Mouse (Mus musculus) c-Kit-positive CD71-positive TER-119-negative erythroid progenitor cells, embryonic 14.5 days (primary cell): Measurements from ENCODE around the gene Cables2.

Source experiments
- DNase-seq: peaks from one replicate; pipeline ENCODE4 v3.0.0-alpha.2; 2013; ENCODE audit warnings: low read depth

The Cables2 gene

DNA sequence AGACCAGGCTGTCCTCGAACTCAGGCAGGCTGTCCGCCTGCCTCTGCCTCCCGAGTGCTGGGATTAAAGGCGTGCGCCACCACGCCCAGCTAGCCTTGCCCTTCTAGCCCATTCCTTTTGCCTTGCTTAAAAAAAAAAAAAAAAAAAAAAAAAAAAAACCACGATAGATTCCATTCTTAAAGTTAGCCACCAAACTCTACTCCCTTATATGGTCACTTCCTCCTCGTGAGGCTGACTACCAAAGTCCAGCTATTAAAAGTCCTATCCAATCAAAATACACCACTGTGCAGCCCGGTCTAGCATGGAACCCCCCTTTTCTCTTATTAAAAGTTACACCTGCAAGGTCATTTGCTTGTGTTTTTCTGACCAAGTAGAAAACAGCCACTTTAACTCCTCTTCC is 17.6 kb downstream of the Cables2 start:
- no peak for DNase-seq

- no peak for DNase-seq
Measured at GRCm38 (mm10) chr2:180254436-180255209, 18.7 kb downstream of the Cables2 start.

DNA sequence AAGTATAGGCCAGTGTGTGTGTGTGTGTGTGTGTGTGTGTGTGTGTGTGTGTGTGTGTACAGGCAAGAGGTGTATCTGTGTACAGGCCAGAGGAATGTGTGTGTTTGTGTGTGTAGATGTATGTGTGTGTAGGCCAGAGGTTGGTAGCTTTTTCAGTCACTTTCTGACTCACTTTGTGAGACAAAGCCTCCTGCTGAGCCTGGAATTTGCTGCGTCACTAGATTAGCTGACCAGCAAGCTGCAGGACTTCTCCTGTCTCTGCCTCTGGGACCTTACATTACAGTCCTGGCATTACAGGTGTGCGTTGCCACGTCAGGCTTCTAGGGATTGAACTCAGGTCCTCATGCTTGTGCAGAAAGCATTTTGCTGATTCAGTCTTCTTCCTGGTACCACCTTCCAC is 21.5 kb downstream of the Cables2 start:
- no peak for DNase-seq

GRCm38 (mm10) chr2:180250930-180251611 is 22.2 kb downstream of the Cables2 start:
- peak; percentile 82 for DNase-seq

DNA sequence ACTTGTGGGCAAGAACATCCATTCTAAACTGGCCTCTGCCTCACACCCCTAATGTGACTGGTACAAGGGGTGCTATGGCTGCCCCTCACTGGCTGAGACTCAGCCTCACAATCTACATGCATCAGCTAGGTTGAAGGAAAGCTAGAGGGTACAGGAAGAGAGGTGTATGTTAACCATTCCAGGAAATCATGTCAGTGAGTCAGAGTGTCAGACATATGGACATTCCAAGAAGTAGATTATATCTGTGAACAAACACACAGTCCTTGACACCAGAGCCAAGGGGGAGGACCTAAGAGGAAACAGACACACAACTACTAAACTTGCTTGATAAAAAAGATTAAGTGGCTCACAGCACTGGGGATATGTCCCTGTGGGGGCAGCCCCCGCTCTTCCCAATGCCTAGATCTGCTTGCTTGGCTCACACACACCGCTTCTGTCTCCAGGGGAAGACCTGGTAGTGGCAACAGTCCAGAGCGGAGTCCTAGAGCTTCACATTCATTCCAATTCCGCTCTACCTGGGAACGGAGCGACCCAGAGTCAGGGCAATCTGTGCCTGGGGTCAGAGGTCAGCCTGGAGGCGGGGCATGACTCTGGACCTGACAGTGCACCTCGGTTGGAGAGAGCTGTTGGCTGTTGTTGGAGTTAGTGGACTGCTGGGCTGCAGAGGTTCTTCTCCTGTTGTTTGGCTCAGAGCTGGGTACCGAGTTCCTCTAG is 24.2 kb downstream of the Cables2 start:
- DNase-seq = no peak

DNA sequence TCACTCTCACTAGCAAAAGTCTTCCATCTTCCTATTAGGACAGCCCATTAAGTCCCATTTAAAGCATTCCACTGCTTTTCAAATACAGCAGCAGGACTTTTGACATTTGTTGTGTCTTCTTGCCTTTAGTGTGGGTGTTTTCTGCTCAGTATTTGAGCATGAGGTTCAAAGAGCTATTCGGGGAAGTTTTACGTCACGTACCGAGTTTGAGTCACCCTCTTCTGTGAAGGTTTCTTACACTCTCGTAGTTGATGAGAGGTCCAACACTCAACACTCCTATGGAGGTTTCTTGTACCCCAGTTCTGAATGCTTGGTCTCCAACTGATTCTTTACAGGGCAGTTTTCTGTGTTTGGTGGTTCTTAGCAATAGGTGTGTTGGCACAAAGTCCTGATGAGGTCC is 25.4 kb downstream of the Cables2 start:
- no peak for DNase-seq

DNA sequence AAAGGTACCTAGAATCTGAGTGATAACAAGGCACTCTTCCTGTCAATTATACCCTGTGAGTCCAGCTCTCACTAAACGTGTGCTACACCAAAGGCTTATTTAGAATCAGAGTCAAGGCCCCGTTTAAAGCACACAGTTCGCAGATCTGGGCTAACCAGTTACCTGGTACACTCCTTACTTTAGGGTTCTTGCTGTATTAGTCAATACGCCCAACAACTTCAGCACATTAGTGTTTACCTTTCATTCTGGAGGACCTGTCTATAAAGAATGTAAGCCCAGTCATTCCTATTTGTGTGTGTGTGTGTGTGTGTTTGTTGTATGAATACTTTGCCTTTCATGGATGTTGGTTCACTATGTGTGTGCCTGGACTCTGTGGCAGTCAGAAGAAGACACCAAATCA is 30.2 kb downstream of the Cables2 start:
- no peak for DNase-seq

DNA sequence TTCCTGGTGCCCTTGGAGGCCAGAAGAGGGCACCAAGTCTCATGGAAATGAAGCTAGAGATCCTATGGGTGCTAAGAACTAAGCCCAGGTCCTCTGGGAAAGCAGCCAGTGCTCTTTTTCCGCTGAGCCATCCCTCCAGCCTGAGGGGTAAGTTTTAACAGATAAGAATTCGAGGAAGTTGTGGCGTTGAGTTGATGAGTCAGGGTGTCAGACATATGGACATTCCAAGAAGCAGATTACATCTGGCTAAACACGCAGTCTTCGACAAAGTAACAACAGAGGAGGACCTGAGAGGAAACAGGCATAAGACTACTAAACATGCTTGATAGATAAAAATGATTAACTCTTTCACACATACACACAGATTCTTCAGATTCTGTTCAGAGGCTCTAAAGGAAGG is 34.7 kb downstream of the Cables2 start:
- DNase-seq = peak; percentile 44

GRCm38 (mm10) chr2:180237601-180238345 is 35.5 kb downstream of the Cables2 start:
- no peak for DNase-seq

GRCm38 (mm10) chr2:180236930-180237329 is 36.4 kb downstream of the Cables2 start:
- DNase-seq = peak; percentile 71

- peak; percentile 36 for DNase-seq
Measured at GRCm38 (mm10) chr2:180236500-180236899, 36.8 kb downstream of the Cables2 start.

- DNase-seq = no peak
Measured at GRCm38 (mm10) chr2:180235788-180236187, 37.5 kb downstream of the Cables2 start.

DNA sequence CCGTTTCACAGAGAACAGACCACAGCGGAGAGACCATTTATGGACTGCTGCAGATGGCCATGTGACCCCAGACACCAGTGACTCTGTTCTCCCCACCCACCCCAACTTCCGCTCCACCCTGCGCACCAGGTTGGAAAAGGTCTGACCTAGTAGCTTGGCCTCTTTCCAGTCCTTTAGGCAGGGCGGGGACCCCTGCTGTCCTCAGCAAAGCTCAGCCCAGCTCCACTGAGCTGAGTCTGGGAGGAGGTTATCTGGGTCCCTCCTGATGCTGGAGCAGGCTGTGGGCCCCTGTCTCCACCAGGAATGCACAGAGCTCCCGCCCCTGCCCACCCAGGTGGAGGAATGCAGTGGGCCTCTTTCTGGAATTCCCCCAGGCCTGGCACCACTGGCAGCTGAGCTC is 38.3 kb downstream of the Cables2 start:
- no peak for DNase-seq

DNA sequence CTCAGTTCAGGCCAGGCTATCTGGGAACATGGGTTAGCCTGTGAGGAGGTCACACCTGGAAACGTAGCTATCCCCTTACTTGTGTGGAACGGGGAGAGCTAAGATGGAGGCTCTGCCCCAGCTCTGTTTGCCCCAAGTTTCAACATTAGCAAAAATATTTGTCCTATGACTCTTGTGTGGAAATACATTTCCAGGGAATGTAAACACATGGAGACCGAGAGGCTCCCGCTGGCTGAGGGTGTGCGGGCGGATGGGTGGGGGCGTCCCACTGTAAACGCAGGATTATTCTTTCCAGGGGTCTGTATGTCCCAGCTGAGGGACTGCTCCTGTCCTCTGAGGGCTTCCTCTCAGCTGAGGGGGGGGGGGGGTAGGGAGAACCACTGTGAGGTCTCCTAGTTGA is 38.9 kb downstream of the Cables2 start:
- no peak for DNase-seq

GRCm38 (mm10) chr2:180233101-180233904 is 40.0 kb downstream of the Cables2 start:
- DNase-seq = no peak

GRCm38 (mm10) chr2:180230482-180230881 is 42.8 kb downstream of the Cables2 start:
- DNase-seq = no peak

GRCm38 (mm10) chr2:180229129-180229528 is 44.2 kb downstream of the Cables2 start:
- no peak for DNase-seq

DNA sequence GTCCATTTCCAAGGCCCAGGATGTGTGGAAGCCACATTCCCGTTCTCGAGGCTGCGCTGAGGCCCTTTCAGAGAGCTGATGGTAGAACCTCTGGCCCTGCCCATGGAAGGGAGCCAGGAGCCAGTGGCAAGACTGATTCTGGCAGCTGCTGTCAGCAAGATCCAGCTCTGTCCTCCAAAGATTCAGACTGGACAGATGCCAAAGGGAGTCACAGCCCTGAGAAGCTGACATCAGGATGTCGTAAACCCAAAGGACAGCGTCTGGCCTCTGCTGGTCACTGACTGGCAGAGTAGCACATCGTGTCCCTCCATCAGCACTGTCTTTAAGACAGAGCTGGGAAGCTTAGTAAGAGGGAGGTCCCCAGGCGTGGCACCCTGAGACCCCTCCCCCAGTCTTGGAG is 44.7 kb downstream of the Cables2 start:
- DNase-seq = no peak

DNA sequence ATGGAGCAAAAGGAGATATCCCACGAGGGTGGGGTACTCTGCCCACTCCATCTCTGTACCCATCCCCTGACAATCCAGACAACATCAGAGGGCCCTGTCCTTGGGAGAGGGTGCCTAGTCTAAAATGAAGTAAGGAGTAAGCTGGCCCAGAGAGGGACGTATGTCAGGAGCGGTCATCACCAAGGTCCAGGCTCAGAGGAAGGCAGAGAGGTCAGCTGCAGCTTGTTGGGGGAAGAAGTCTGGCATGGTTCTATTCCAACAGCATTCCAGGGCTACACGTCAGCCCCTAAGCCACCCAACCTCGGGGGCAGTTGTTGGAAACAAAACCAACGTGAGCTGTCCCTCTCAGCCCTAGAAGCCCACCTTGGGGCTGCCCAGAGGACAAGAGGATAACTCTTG is 45.2 kb downstream of the Cables2 start:
- no peak for DNase-seq

GRCm38 (mm10) chr2:180227262-180228059 is 45.8 kb downstream of the Cables2 start:
- no peak for DNase-seq
